Mouse (Mus musculus): ENCODE measurements at regions not wholly inside any gene's neighbourhood (a gene's known extent, or its start where the extent isn't known, plus 50 kb on each side); places are given as distances from the start of the nearest gene placed in this dataset.
"Not testable (repeated sequence)": the region's sequence is repeated elsewhere in the genome, so short reads cannot be mapped to it uniquely, and the experiment has no call there.

DNA sequence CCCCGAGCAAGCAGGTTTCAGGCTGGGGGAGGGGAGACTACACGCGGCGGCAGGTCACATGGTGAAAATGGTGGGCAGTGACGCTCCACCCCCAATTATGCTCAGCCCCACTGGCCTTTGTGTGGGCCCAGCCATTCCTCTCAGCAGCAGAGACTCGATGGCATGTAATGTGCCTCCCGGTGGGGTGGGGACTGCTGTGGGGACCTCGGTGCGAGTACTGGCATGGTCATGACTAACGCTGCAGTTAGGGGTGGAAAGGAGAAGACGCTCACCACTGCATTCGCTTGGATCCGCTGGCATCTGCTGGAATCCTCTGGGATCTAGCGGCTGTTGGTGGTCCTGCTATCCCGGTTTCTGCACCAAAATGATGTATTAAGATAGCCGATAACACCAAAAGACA is 86.0 kb upstream of the Lemd2 start:
- H3K4me3 ChIP-seq (replicated peaks; ENCODE audit: low read length), result peak overlapping the region; percentile 14; the same call in 1 of the 2 replicates
- H3K27me3 ChIP-seq (ENCODE audit: insufficient read depth, low read length), result 0 out of 2 replicates have a peak, but pooled peaks cover 3% of the 10 kb centered on the region
- 0 out of 2 replicates have a peak, but pooled peaks cover 3% of the 10 kb centered on the region for H3K36me3 ChIP-seq (ENCODE audit: insufficient read depth, low read length)
- TF ChIP-seq POU5F1 (IDR thresholded peaks at IDR 0.05; ENCODE audit: borderline replicate concordance, low read length) (no peak), NANOG (IDR thresholded peaks at IDR 0.05; ENCODE audit: borderline replicate concordance, low read length) (no peak)
- H3K4me1 ChIP-seq (replicated peaks; ENCODE audit: low read depth, low read length), result no peaks in the 10 kb centered on the region
- H3K9me3 ChIP-seq (ENCODE audit: low read length), result peaks cover 79% of the 10 kb centered on the region

DNA sequence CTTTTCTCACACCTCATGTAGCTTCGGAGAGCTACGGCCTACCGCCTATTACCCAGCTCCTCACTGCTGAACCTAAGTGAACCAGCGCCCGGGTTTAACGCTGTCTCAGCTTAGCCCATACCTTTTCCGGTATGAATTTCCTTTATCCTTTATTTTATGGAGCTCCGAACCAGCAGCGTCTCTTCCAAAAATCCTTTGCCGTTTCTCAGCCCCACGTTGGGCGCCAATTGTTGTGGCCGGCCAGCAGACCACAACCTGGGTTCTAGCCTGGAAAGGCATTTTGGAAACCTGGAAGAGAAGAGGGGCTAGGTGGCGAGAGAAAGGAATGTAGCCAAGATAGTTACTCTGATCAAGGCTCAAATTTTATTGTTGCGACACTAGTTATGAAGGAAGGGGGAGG is 85.5 kb upstream of the Lemd2 start:
- H3K36me3 ChIP-seq (ENCODE audit: insufficient read depth, low read length); H3K27me3 ChIP-seq (ENCODE audit: insufficient read depth, low read length); H3K4me3 ChIP-seq (replicated peaks; ENCODE audit: low read length); H3K4me1 ChIP-seq (replicated peaks; ENCODE audit: low read depth, low read length): not testable (repeated sequence)
- H3K9me3 ChIP-seq (ENCODE audit: low read length), result peaks cover 74% of the 10 kb centered on the region

DNA sequence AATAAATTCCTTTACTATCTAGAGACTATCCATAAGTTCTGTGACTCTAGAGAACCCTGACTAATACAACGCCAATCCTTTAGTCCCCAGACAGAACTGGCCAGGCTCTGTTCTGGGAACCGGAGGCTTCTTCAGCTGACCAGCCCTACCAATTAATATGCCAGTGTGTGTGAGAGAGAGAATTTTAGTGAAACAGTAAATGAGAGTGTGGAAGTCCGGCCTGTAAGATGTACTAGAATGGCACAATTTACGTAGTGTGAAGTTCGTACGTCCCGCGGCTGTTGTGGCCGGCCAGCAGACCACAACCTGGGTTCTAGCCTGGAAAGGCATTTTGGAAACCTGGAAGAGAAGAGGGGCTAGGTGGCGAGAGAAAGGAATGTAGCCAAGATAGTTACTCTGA is 83.7 kb upstream of the Lemd2 start:
- H3K4me1 ChIP-seq (replicated peaks; ENCODE audit: low read depth, low read length); H3K4me3 ChIP-seq (replicated peaks; ENCODE audit: low read length); H3K36me3 ChIP-seq (ENCODE audit: insufficient read depth, low read length); H3K27me3 ChIP-seq (ENCODE audit: insufficient read depth, low read length): not testable (repeated sequence)
- peaks cover 56% of the 10 kb centered on the region for H3K9me3 ChIP-seq (ENCODE audit: low read length)

DNA sequence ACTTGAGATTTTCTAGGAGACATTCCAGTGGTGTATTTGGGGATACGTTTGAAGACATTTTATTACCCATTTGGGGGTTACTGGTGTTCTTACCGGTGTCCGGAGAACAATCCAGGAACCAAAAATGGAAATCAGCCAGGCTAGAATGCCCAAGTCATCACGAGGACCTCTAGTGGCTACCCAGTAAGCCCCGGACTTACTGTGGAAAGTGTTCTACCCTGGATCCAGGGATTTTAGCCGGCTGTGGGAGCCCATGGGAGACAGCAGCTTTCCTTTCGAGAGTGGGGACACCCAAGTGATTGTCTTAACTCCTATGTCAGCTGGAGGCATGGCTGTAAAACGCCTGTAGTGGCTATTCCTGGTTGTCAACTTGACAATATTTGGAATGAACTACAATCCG is 77.0 kb upstream of the Lemd2 start:
- Histone ChIP-seq H3K4me3 (replicated peaks; ENCODE audit: low read length) (no peak overlapping the region), H3K4me1 (replicated peaks; ENCODE audit: low read depth, low read length) (no peaks in the 10 kb centered on the region), H3K9me3 (ENCODE audit: low read length) (peaks cover 54% of the 10 kb centered on the region), H3K27me3 (ENCODE audit: insufficient read depth, low read length) (no peaks in the 10 kb centered on the region), H3K36me3 (ENCODE audit: insufficient read depth, low read length) (no peaks in the 10 kb centered on the region)
- TF ChIP-seq NANOG (IDR thresholded peaks at IDR 0.05; ENCODE audit: borderline replicate concordance, low read length) (no peak), POU5F1 (IDR thresholded peaks at IDR 0.05; ENCODE audit: borderline replicate concordance, low read length) (no peak), CTCF (conservative IDR thresholded peaks at IDR 0.05; ENCODE audit: low read length) (no peak; the same call in 1 of the 2 replicates)

DNA sequence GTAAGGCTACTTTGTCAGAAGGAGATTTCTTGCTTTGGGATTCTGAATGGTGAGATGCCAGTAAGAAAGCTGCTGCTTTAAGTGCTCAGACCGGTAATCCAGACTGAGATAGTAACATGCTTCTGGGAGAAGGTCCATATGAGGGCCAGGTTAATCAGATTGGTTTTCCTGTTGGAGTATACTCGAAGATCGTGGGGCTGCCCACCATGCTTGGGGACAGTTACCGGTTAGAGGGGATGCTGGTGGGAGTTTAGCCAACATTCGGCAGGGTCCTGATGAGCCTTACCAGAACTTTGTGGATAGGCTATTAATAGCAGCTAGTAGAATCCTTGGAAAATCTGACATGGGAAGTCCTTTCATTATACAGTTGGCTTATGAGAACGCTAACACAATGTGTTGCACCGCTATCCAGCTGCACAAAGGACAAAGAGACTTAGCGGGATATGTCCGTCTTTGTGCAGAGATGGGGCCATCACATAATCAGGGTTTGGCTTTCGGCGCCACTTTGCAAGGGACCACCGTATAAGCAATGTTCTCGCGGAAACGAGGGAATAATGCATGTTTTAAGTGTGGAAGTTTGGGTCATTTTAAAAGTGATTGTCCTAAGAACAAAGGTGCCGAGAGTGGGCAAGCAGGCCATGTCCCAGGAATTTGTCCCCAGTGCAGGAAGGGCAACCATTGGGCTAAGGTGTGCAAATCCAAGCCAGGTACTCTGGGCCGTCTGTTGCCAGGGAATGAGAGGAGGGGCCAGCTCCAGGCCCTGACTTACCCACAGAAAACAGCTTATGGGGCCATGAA is 75.4 kb upstream of the Lemd2 start:
- not testable (repeated sequence) for H3K27me3 ChIP-seq (ENCODE audit: insufficient read depth, low read length); H3K36me3 ChIP-seq (ENCODE audit: insufficient read depth, low read length); H3K4me3 ChIP-seq (replicated peaks; ENCODE audit: low read length); H3K4me1 ChIP-seq (replicated peaks; ENCODE audit: low read depth, low read length)
- H3K9me3 ChIP-seq (ENCODE audit: low read length), result peaks cover 68% of the 10 kb centered on the region

DNA sequence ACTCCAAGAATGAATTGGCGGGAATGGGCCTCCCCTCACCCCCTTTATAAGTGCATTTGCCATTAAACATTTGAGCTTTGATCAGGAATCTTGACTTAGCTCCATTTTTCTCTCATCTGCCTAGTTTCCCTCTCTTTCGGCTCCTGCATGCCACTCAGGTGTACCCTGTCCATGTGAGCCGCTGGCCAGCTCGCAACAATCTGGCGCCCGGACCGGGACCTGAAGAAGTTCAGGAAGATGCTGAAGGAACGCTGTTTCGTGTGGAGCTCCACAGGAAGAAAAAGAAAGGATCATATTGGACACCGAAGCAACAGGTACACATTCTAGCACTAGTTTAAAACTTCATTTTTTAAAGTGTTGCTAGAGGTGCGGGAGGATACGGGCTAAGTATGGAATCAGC is 73.5 kb upstream of the Lemd2 start:
- Histone ChIP-seq H3K9me3 (ENCODE audit: low read length) (peaks cover 87% of the 10 kb centered on the region), H3K4me3 (replicated peaks; ENCODE audit: low read length) (0 out of 2 replicates have a peak overlapping the region, but pooled peaks have one; percentile 18)
- not testable (repeated sequence) for H3K4me1 ChIP-seq (replicated peaks; ENCODE audit: low read depth, low read length); H3K36me3 ChIP-seq (ENCODE audit: insufficient read depth, low read length); H3K27me3 ChIP-seq (ENCODE audit: insufficient read depth, low read length)

DNA sequence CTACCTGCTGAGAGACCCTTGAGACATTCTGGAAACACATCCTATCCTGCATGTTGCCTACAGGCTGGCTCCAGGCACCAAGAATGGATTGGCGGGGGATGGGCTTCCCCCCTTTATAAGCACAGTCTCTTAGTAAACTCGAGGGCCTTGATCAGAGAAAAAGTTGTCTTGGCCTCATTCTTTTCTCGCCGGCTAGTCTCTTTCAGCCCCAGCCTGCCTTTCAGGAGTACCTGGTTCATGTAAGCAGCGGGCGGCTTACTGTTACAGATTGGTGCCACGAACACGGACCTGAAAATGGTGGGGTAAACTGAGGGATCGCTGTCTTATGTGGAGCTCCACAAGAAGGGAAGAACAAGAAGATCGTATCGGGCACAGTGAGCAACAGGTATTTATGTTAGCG is 67.5 kb upstream of the Lemd2 start:
- H3K36me3 ChIP-seq (ENCODE audit: insufficient read depth, low read length); H3K27me3 ChIP-seq (ENCODE audit: insufficient read depth, low read length); H3K4me1 ChIP-seq (replicated peaks; ENCODE audit: low read depth, low read length); H3K4me3 ChIP-seq (replicated peaks; ENCODE audit: low read length): not testable (repeated sequence)
- H3K9me3 ChIP-seq (ENCODE audit: low read length), result peaks cover 72% of the 10 kb centered on the region

DNA sequence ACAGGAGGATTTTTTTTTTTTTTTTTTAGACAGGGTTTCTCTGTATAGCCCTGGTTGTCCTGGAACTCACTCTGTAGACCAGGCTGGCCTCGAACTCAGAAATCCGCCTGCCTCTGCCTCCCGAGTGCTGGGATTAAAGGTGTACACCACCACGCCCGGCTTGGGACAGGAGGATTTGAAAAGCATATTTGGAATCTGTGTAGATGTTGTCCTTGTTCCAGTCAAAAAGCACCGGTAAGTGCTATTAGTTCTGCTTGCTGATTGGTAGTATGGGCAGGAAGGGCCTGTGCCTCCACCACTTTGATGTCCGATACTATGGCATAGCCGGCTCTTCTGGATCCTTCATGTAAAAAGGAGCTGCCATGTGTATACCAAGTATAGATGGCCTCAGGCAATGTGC is 66.5 kb upstream of the Lemd2 start:
- H3K4me1 ChIP-seq (replicated peaks; ENCODE audit: low read depth, low read length); H3K27me3 ChIP-seq (ENCODE audit: insufficient read depth, low read length); H3K36me3 ChIP-seq (ENCODE audit: insufficient read depth, low read length): not testable (repeated sequence)
- H3K4me3 ChIP-seq (replicated peaks; ENCODE audit: low read length), result peak overlapping the region; percentile 43
- peaks cover 62% of the 10 kb centered on the region for H3K9me3 ChIP-seq (ENCODE audit: low read length)

DNA sequence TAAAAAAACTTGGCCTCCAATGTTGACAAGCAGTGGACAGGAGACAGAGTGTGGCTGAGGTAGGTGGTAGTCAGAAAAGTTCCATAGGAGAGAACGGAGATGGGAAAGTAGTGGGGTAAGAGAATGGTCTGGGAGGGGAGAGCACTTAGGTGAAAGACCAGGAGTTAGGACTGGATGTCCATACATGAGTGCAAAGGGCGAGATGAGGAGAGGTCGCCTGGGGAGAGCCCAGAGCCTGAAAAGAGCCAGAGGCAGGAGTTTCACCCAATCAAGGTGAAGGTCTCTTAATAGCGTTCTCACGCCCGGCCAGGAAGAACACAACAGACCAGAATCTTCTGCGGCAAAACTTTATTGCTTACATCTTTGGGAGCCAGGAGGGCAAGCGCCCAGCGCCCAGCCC is 60.3 kb upstream of the Lemd2 start:
- peaks cover 52% of the 10 kb centered on the region for H3K9me3 ChIP-seq (ENCODE audit: low read length)
- not testable (repeated sequence) for H3K27me3 ChIP-seq (ENCODE audit: insufficient read depth, low read length)
- peak overlapping the region; percentile 52 for H3K4me3 ChIP-seq (replicated peaks; ENCODE audit: low read length)

DNA sequence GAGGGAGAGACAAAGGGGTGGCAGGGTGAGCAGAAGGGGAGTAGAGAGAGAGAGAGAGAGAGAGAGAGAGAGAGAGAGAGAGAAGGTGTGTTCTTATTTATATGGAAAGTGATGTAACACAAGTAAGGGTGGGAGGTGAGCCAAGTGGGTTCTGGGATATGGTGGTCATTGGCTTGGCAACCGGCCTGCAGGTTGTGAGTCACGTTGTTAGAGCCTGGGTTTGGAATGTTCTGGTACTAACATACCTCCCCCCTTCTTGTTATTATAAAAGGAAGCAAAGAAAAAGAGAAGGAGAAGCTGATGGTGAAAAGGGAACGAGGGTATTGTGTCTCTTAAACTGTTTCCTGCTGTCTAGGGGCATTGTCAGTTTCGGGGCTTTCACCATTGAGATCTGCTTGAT is 58.3 kb upstream of the Lemd2 start:
- Histone ChIP-seq H3K36me3 (ENCODE audit: insufficient read depth, low read length) (no peaks in the 10 kb centered on the region; the same call in 1 of the 2 replicates), H3K4me3 (replicated peaks; ENCODE audit: low read length) (0 out of 2 replicates have a peak overlapping the region, but pooled peaks have one; percentile 39), H3K9me3 (ENCODE audit: low read length) (peaks cover 72% of the 10 kb centered on the region), H3K27me3 (ENCODE audit: insufficient read depth, low read length) (0 out of 2 replicates have a peak, but pooled peaks cover 4% of the 10 kb centered on the region), H3K4me1 (replicated peaks; ENCODE audit: low read depth, low read length) (no peaks in the 10 kb centered on the region)
- TF ChIP-seq NANOG (IDR thresholded peaks at IDR 0.05; ENCODE audit: borderline replicate concordance, low read length), result no peak
- no peak for TF ChIP-seq POU5F1 (IDR thresholded peaks at IDR 0.05; ENCODE audit: borderline replicate concordance, low read length)
- no peak for TF ChIP-seq CTCF (conservative IDR thresholded peaks at IDR 0.05; ENCODE audit: low read length)

More for the DNA sequence above, 60.3 kb upstream of the Lemd2 start:
- not testable (repeated sequence) for H3K36me3 ChIP-seq (ENCODE audit: insufficient read depth, low read length); H3K4me1 ChIP-seq (replicated peaks; ENCODE audit: low read depth, low read length)
